Mouse (Mus musculus): ENCODE data around the gene Pla2g2d.

Pla2g2d gene

GRCm38 (mm10) chr4:138775435-138775834 lies at the start of gene Pla2g2d:
TSS of gene Pla2g2d (plus strand) at chr4:138775735.
- DNase-seq, result no peak

- no peak for DNase-seq
Observed at GRCm38 (mm10) chr4:138725751-138726150, 49.8 kb upstream of the Pla2g2d start.

- DNase-seq, result no peak
Observed at GRCm38 (mm10) chr4:138729018-138729703, 46.4 kb upstream of the Pla2g2d start.

GRCm38 (mm10) chr4:138734105-138734504 lies 41.4 kb upstream of the Pla2g2d start:
- no peak for DNase-seq

GRCm38 (mm10) chr4:138734863-138735262 lies 40.7 kb upstream of the Pla2g2d start:
- no peak for DNase-seq

- no peak for DNase-seq
Observed at GRCm38 (mm10) chr4:138737031-138737430, 38.5 kb upstream of the Pla2g2d start, which contains the start of gene Ubxn10. TSS of gene Ubxn10 (minus strand) at chr4:138737167.

- peak; percentile 50 for DNase-seq
Observed at GRCm38 (mm10) chr4:138739136-138739851, 36.2 kb upstream of the Pla2g2d start.

- DNase-seq, result no peak
Observed at GRCm38 (mm10) chr4:138745884-138746283, 29.7 kb upstream of the Pla2g2d start.

GRCm38 (mm10) chr4:138746866-138747265 lies 28.7 kb upstream of the Pla2g2d start:
- DNase-seq, result no peak

GRCm38 (mm10) chr4:138747851-138748250 lies 27.7 kb upstream of the Pla2g2d start:
- DNase-seq, result no peak

- peak; percentile 50 for DNase-seq
Observed at GRCm38 (mm10) chr4:138748369-138749072, 27.0 kb upstream of the Pla2g2d start.

- no peak for DNase-seq
Observed at GRCm38 (mm10) chr4:138752603-138753002, 22.9 kb upstream of the Pla2g2d start.

- no peak for DNase-seq
Observed at GRCm38 (mm10) chr4:138753608-138754007, 21.9 kb upstream of the Pla2g2d start.

GRCm38 (mm10) chr4:138754432-138754831 lies 21.1 kb upstream of the Pla2g2d start:
- no peak for DNase-seq

- DNase-seq, result no peak
Observed at GRCm38 (mm10) chr4:138755439-138755838, 20.1 kb upstream of the Pla2g2d start.

GRCm38 (mm10) chr4:138755983-138756382 lies 19.6 kb upstream of the Pla2g2d start:
- no peak for DNase-seq

- no peak for DNase-seq
Observed at GRCm38 (mm10) chr4:138757416-138757815, 18.1 kb upstream of the Pla2g2d start, which contains the start of gene Pla2g2f. TSS of gene Pla2g2f (minus strand) at chr4:138757626.

GRCm38 (mm10) chr4:138762266-138762665 lies 13.3 kb upstream of the Pla2g2d start:
- DNase-seq, result no peak

GRCm38 (mm10) chr4:138771970-138772369 lies 3.6 kb upstream of the Pla2g2d start:
- DNase-seq, result no peak

- DNase-seq, result no peak
Observed at GRCm38 (mm10) chr4:138772386-138772785, 3.1 kb upstream of the Pla2g2d start.

- no peak for DNase-seq
Observed at GRCm38 (mm10) chr4:138777417-138778407, 2.2 kb downstream of the Pla2g2d start.

GRCm38 (mm10) chr4:138780300-138780699 lies 4.8 kb downstream of the Pla2g2d start:
- no peak for DNase-seq

All from cerebellum, adult 9-11 months (tissue).